Mouse (Mus musculus): ENCODE results near the gene Cabcoco1.

Gene Cabcoco1

GRCm38 (mm10) chr10:68507741-68508140 lies 34.0 kb downstream of the Cabcoco1 start:
- DNase-seq (ENCODE audit: low spot score in 2 of 2): no peak

GRCm38 (mm10) chr10:68506242-68506641 lies 35.5 kb downstream of the Cabcoco1 start:
- DNase-seq (ENCODE audit: low spot score in 2 of 2): no peak

GRCm38 (mm10) chr10:68504586-68505152 lies 37.0 kb downstream of the Cabcoco1 start:
- DNase-seq (ENCODE audit: low spot score in 2 of 2): no peak

- DNase-seq (ENCODE audit: low spot score in 2 of 2): no peak
Observed at GRCm38 (mm10) chr10:68501067-68501466, 40.6 kb downstream of the Cabcoco1 start.

- no peak for DNase-seq (ENCODE audit: low spot score in 2 of 2)
Observed at GRCm38 (mm10) chr10:68495246-68495645, 46.5 kb downstream of the Cabcoco1 start.

- DNase-seq (ENCODE audit: low spot score in 2 of 2): no peak
Observed at GRCm38 (mm10) chr10:68491557-68491956, 50.1 kb downstream of the Cabcoco1 start.

- no peak for DNase-seq (ENCODE audit: low spot score in 2 of 2)
Observed at GRCm38 (mm10) chr10:68490781-68491180, 50.9 kb downstream of the Cabcoco1 start.

- DNase-seq (ENCODE audit: low spot score in 2 of 2): no peak
Observed at GRCm38 (mm10) chr10:68472799-68473198, 68.9 kb downstream of the Cabcoco1 start.

- no peak for DNase-seq (ENCODE audit: low spot score in 2 of 2)
Observed at GRCm38 (mm10) chr10:68465737-68466327, 75.9 kb downstream of the Cabcoco1 start.

- DNase-seq (ENCODE audit: low spot score in 2 of 2): peak; percentile 13 to 63
Observed at GRCm38 (mm10) chr10:68464943-68465342, 76.8 kb downstream of the Cabcoco1 start.

- no peak for DNase-seq (ENCODE audit: low spot score in 2 of 2)
Observed at GRCm38 (mm10) chr10:68459784-68460183, 81.9 kb downstream of the Cabcoco1 start.

- no peak for DNase-seq (ENCODE audit: low spot score in 2 of 2)
Observed at GRCm38 (mm10) chr10:68457019-68457418, 84.7 kb downstream of the Cabcoco1 start.

GRCm38 (mm10) chr10:68454541-68454940 lies 87.2 kb downstream of the Cabcoco1 start:
- no peak for DNase-seq (ENCODE audit: low spot score in 2 of 2)

GRCm38 (mm10) chr10:68446797-68447125 lies 94.9 kb downstream of the Cabcoco1 start:
- DNase-seq (ENCODE audit: low spot score in 2 of 2): no peak

- DNase-seq (ENCODE audit: low spot score in 2 of 2): no peak
Observed at GRCm38 (mm10) chr10:68445876-68446796, 95.6 kb downstream of the Cabcoco1 start.

- DNase-seq (ENCODE audit: low spot score in 2 of 2): no peak
Observed at GRCm38 (mm10) chr10:68445244-68445811, 96.4 kb downstream of the Cabcoco1 start.

GRCm38 (mm10) chr10:68444361-68445114 lies 97.2 kb downstream of the Cabcoco1 start:
- DNase-seq (ENCODE audit: low spot score in 2 of 2): no peak

GRCm38 (mm10) chr10:68443132-68443531 lies 98.6 kb downstream of the Cabcoco1 start:
- DNase-seq (ENCODE audit: low spot score in 2 of 2): no peak

GRCm38 (mm10) chr10:68442713-68443112 lies 99.0 kb downstream of the Cabcoco1 start:
- DNase-seq (ENCODE audit: low spot score in 2 of 2): no peak

- DNase-seq (ENCODE audit: low spot score in 2 of 2): no peak
Observed at GRCm38 (mm10) chr10:68441931-68442662, 99.6 kb downstream of the Cabcoco1 start.

GRCm38 (mm10) chr10:68440515-68440914 lies 101.2 kb downstream of the Cabcoco1 start:
- no peak for DNase-seq (ENCODE audit: low spot score in 2 of 2)

Data from frontal cortex, postnatal 10 days (tissue).